Mouse (Mus musculus): Measurements from ENCODE around the gene Med16. TPM values are rescaled to one million over a fixed set of nuclear protein-coding genes. Genes with fewer than 3 reads are reported as not detected.

Gene Med16
- total and polyA plus RNA-seq, 2 experiments from 2014 or later = 36.2 to 64.7 TPM

- H3K9me3 ChIP-seq (replicated peaks; ENCODE audit: control insufficient read depth, low read length) = no peaks in the 10 kb centered on the region
- peak; percentile 84 for DNase-seq (ENCODE audit: low spot score)
- WGBS = 9% methylated on average over 29 of the region's 29 CpGs
- no peak overlapping the region for H3K9ac ChIP-seq (replicated peaks; ENCODE audit: low read depth, low read length)
- peaks cover 23% of the 10 kb centered on the region; the same call in 1 of the 2 replicates for H3K4me1 ChIP-seq (ENCODE audit: control insufficient read depth, insufficient read depth)
- TF ChIP-seq EP300 (IDR thresholded peaks at IDR 0.05; ENCODE audit: low read depth) = no peak
- peak; percentile 99 for TF ChIP-seq CTCF (IDR thresholded peaks at IDR 0.05; ENCODE audit: low read depth)
- H3K27me3 ChIP-seq (ENCODE audit: control insufficient read depth, insufficient read depth, low read length) = peaks cover 32% of the 10 kb centered on the region
- no peak overlapping the region for H3K4me3 ChIP-seq (ENCODE audit: low read depth, low read length)
- H3K36me3 ChIP-seq (replicated peaks; ENCODE audit: control insufficient read depth, insufficient read depth, low read length) = no peaks in the 10 kb centered on the region
- no peak overlapping the region for H3K27ac ChIP-seq (ENCODE audit: low read depth)
- peak overlapping the region; percentile 95 for H3K4me2 ChIP-seq (ENCODE audit: low read depth, low read length)
- ATAC-seq (ENCODE audit: insufficient read depth, low read depth) = peak; percentile 8; the same call in 1 of the 2 replicates
Observed at GRCm38 (mm10) chr10:79924998-79925784, 16.5 kb upstream of the Med16 start.

GRCm38 (mm10) chr10:79921572-79921971, 12.8 kb upstream of the Med16 start:
- H3K27me3 ChIP-seq (ENCODE audit: control insufficient read depth, insufficient read depth, low read length) = peaks cover 61% of the 10 kb centered on the region
- ATAC-seq (ENCODE audit: insufficient read depth, low read depth) (no peak), DNase-seq (ENCODE audit: low spot score) (no peak)
- WGBS = 3% methylated on average over 34 of the region's 34 CpGs
- TF ChIP-seq EP300 (IDR thresholded peaks at IDR 0.05; ENCODE audit: low read depth) (no peak), CTCF (IDR thresholded peaks at IDR 0.05; ENCODE audit: low read depth) (no peak)
- no peaks in the 10 kb centered on the region for H3K9me3 ChIP-seq (replicated peaks; ENCODE audit: control insufficient read depth, low read length)
- no peak overlapping the region for H3K9ac ChIP-seq (replicated peaks; ENCODE audit: low read depth, low read length)
- H3K36me3 ChIP-seq (replicated peaks; ENCODE audit: control insufficient read depth, insufficient read depth, low read length) = no peaks in the 10 kb centered on the region
- H3K4me2 ChIP-seq (ENCODE audit: low read depth, low read length) = peak overlapping the region; percentile 43
- H3K4me3 ChIP-seq (ENCODE audit: low read depth, low read length) = peak overlapping the region; percentile 12
- H3K27ac ChIP-seq (ENCODE audit: low read depth) = no peak overlapping the region
- H3K4me1 ChIP-seq (ENCODE audit: control insufficient read depth, insufficient read depth) = peaks cover 16% of the 10 kb centered on the region; the same call in 1 of the 2 replicates

GRCm38 (mm10) chr10:79920958-79921535, 12.3 kb upstream of the Med16 start, which contains the start of gene R3hdm4:
R3hdm4 (minus strand) TSS chr10:79921208.
- Histone ChIP-seq H3K27me3 (ENCODE audit: control insufficient read depth, insufficient read depth, low read length) (peaks cover 61% of the 10 kb centered on the region), H3K27ac (ENCODE audit: low read depth) (no peak within 1 kb of the TSS), H3K4me1 (ENCODE audit: control insufficient read depth, insufficient read depth) (peaks cover 14% of the 10 kb centered on the region), H3K36me3 (replicated peaks; ENCODE audit: control insufficient read depth, insufficient read depth, low read length) (no peaks in the 10 kb centered on the region), H3K9me3 (replicated peaks; ENCODE audit: control insufficient read depth, low read length) (no peaks in the 10 kb centered on the region), H3K9ac (replicated peaks; ENCODE audit: low read depth, low read length) (no peak within 1 kb of the TSS), H3K4me3 (ENCODE audit: low read depth, low read length) (peak within 1 kb of the TSS; percentile 12), H3K4me2 (ENCODE audit: low read depth, low read length) (peak within 1 kb of the TSS; percentile 43)
- TF ChIP-seq EP300 (IDR thresholded peaks at IDR 0.05; ENCODE audit: low read depth) = no peak
- TF ChIP-seq CTCF (IDR thresholded peaks at IDR 0.05; ENCODE audit: low read depth) = no peak
- no peak for DNase-seq (ENCODE audit: low spot score)
- 7% methylated on average over 34 of the region's 41 CpGs for WGBS
- ATAC-seq (ENCODE audit: insufficient read depth, low read depth) = no peak

- H3K9ac ChIP-seq (replicated peaks; ENCODE audit: low read depth, low read length) = no peak overlapping the region
- H3K36me3 ChIP-seq (replicated peaks; ENCODE audit: control insufficient read depth, insufficient read depth, low read length) = no peaks in the 10 kb centered on the region
- DNase-seq (ENCODE audit: low spot score) (no peak), ATAC-seq (ENCODE audit: insufficient read depth, low read depth) (no peak)
- peak overlapping the region; percentile 12; the same call in 1 of the 2 replicates for H3K4me3 ChIP-seq (ENCODE audit: low read depth, low read length)
- H3K4me2 ChIP-seq (ENCODE audit: low read depth, low read length) = no peak overlapping the region
- no peak overlapping the region for H3K27ac ChIP-seq (ENCODE audit: low read depth)
- 27% methylated on average over 26 of the region's 26 CpGs for WGBS
- no peaks in the 10 kb centered on the region for H3K9me3 ChIP-seq (replicated peaks; ENCODE audit: control insufficient read depth, low read length)
- TF ChIP-seq EP300 (IDR thresholded peaks at IDR 0.05; ENCODE audit: low read depth) (no peak), CTCF (IDR thresholded peaks at IDR 0.05; ENCODE audit: low read depth) (no peak)
- H3K27me3 ChIP-seq (ENCODE audit: control insufficient read depth, insufficient read depth, low read length) = peaks cover 61% of the 10 kb centered on the region
- H3K4me1 ChIP-seq (ENCODE audit: control insufficient read depth, insufficient read depth) = peaks cover 17% of the 10 kb centered on the region
Observed at GRCm38 (mm10) chr10:79920056-79920890, 11.6 kb upstream of the Med16 start.

DNA sequence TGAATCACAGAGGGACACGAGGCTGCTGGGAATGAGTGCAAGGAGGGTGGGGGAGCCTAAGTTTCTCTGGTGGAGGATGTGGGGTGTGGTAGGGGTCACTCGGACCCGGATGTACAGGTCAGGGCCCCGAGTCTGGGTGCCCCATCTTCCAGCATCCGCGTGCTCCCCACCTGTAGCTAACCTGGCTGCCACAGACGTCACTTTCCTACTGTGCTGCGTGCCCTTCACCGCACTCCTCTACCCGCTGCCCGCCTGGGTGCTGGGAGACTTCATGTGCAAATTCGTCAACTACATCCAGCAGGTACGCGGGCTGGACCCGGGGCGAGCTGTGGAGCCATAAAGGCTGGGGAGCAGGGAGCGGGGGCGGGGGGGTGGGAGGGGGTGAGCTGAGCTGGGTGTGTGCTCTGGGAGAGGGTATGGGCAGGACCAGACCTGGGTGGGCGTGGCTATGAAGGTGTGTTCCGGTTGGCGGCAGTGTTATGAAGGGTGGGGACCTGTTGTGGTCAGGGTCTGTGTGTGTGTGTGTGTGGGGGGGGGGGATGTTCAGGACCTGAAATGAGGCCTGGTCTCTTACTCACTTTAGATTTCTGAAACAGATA, 10.6 kb upstream of the Med16 start:
- Histone ChIP-seq H3K4me2 (ENCODE audit: low read depth, low read length) (no peak overlapping the region), H3K27me3 (ENCODE audit: control insufficient read depth, insufficient read depth, low read length) (peaks cover 61% of the 10 kb centered on the region), H3K27ac (ENCODE audit: low read depth) (no peak overlapping the region), H3K4me1 (ENCODE audit: control insufficient read depth, insufficient read depth) (peaks cover 25% of the 10 kb centered on the region), H3K36me3 (replicated peaks; ENCODE audit: control insufficient read depth, insufficient read depth, low read length) (no peaks in the 10 kb centered on the region), H3K9ac (replicated peaks; ENCODE audit: low read depth, low read length) (no peak overlapping the region), H3K9me3 (replicated peaks; ENCODE audit: control insufficient read depth, low read length) (no peaks in the 10 kb centered on the region), H3K4me3 (ENCODE audit: low read depth, low read length) (no peak overlapping the region)
- 11% methylated on average over 21 of the region's 21 CpGs for WGBS
- TF ChIP-seq CTCF (IDR thresholded peaks at IDR 0.05; ENCODE audit: low read depth) = no peak
- TF ChIP-seq EP300 (IDR thresholded peaks at IDR 0.05; ENCODE audit: low read depth) = no peak
- no peak for ATAC-seq (ENCODE audit: insufficient read depth, low read depth)
- DNase-seq (ENCODE audit: low spot score) = no peak

All from heart, postnatal 0 days (tissue).